Comparison of ENCODE assay signal across 8 mouse cellular contexts in genomic region chr2:84648369-84648768, GRCm38 (mm10). TPM values are rescaled to one million over a fixed set of nuclear protein-coding genes. Genes with fewer than 3 reads are reported as not detected.
A peak's percentile ranks its signal among the peaks of the same experiment; 100 is the strongest.
DNase-seq lines count a peak whose midpoint lies in the region; ATAC-seq and TF ChIP-seq lines count a peak whose summit lies in the region.

No protein-coding gene starts in this region.

- H3K36me3 ChIP-seq in heart, embryonic 14.5 days (ENCODE audit: control insufficient read depth, insufficient read depth, low read length) = no peaks in the 10 kb centered on the region
- H3K36me3 ChIP-seq in hindbrain, embryonic 12.5 days = no peaks in the 10 kb centered on the region
- no peaks in the 10 kb centered on the region; the same call in 1 of the 2 replicates for H3K36me3 ChIP-seq in midbrain, embryonic 11.5 days (ENCODE audit: control insufficient read depth, insufficient read depth, low read length)

- H3K9ac ChIP-seq in heart, embryonic 14.5 days (ENCODE audit: low read length) = peak overlapping the region; percentile 86
- peak overlapping the region; percentile 60 for H3K9ac ChIP-seq in hindbrain, embryonic 12.5 days
- peak overlapping the region; percentile 58 for H3K9ac ChIP-seq in midbrain, embryonic 11.5 days (ENCODE audit: low read length)

- no peak for ATAC-seq in heart, embryonic 14.5 days (ENCODE audit: insufficient number of reproducible peaks, insufficient read depth, low FRiP score, low read depth)
- 0 out of 2 replicates have a peak, but pooled peaks have one; percentile 23 for ATAC-seq in hindbrain, embryonic 12.5 days (ENCODE audit: low FRiP score)
- no peak for ATAC-seq in midbrain, embryonic 11.5 days (ENCODE audit: low FRiP score)
- ATAC-seq in inflammation-experienced regulatory T-cells, adult 6 months = no peak

- WGBS in heart, embryonic 14.5 days = 8% methylated on average over 6 of the region's 6 CpGs
- WGBS in hindbrain, embryonic 12.5 days = 30% methylated on average over 6 of the region's 6 CpGs
- 33% methylated on average over 6 of the region's 6 CpGs for WGBS in midbrain, embryonic 11.5 days

- TF ChIP-seq CTCF in bone marrow macrophage, adult 2 months (IDR thresholded peaks at IDR 0.05; ENCODE audit: low read depth, low read length) = no peak

- no peak for DNase-seq in heart, postnatal 14 days
- no peak for DNase-seq in midbrain, embryonic 11.5 days (ENCODE audit: low spot score, missing footprints)
- no peak for DNase-seq in frontal cortex, postnatal 14 days (ENCODE audit: low spot score in 2 of 2)
- no peak for DNase-seq in kidney, adult 9 months

- no peaks in the 10 kb centered on the region for H3K27me3 ChIP-seq in heart, embryonic 14.5 days (ENCODE audit: control insufficient read depth, insufficient read depth, low read length)
- no peaks in the 10 kb centered on the region for H3K27me3 ChIP-seq in hindbrain, embryonic 12.5 days
- H3K27me3 ChIP-seq in midbrain, embryonic 11.5 days (ENCODE audit: control insufficient read depth, insufficient read depth, low read length) = no peaks in the 10 kb centered on the region

- H3K4me2 ChIP-seq in heart, embryonic 14.5 days (ENCODE audit: low read length) = peak overlapping the region; percentile 79
- peak overlapping the region; percentile 84 for H3K4me2 ChIP-seq in hindbrain, embryonic 12.5 days (replicated peaks)
- H3K4me2 ChIP-seq in midbrain, embryonic 11.5 days = peak overlapping the region; percentile 64

- TF ChIP-seq POLR2A in bone marrow macrophage, adult 2 months (IDR thresholded peaks at IDR 0.05; ENCODE audit: borderline replicate concordance, low read depth, low read length) = no peak

- intact Hi-C loops in heart, postnatal 14 days (cut with DNase I) = loop anchor here (2.0 kb wide), 1 partner anchor 30 kb away; no protein-coding TSS in a partner anchor

- H3K4me3 ChIP-seq in heart, embryonic 14.5 days (ENCODE audit: control insufficient read depth in 1 of 2, insufficient read depth in 1 of 2, low read depth in 1 of 2, low read length in 2 of 2) = peak overlapping the region; percentile 45 to 65
- H3K4me3 ChIP-seq in bone marrow macrophage, adult 2 months (ENCODE audit: insufficient read depth, low read length) = peak overlapping the region; percentile 49
- H3K4me3 ChIP-seq in hindbrain, embryonic 12.5 days = peak overlapping the region; percentile 39
- peak overlapping the region; percentile 30 for H3K4me3 ChIP-seq in midbrain, embryonic 11.5 days (ENCODE audit: low read depth, low read length)

- H3K27ac ChIP-seq in heart, embryonic 14.5 days (replicated peaks in 1 of 2; ENCODE audit: control insufficient read depth in 1 of 2, insufficient read depth in 1 of 2, low read depth in 2 of 2, low read length in 2 of 2) = peak overlapping the region; percentile 51 to 52; a peak in 2 of 4 replicates
- H3K27ac ChIP-seq in bone marrow macrophage, adult 2 months (ENCODE audit: insufficient read depth, low read depth, low read length) = no peak overlapping the region
- H3K27ac ChIP-seq in hindbrain, embryonic 12.5 days = peak overlapping the region; percentile 62
- H3K27ac ChIP-seq in midbrain, embryonic 11.5 days (ENCODE audit: low read depth, low read length) = no peak overlapping the region

- H3K9me3 ChIP-seq in heart, embryonic 14.5 days (ENCODE audit: control insufficient read depth, low read length) = no peaks in the 10 kb centered on the region
- no peaks in the 10 kb centered on the region for H3K9me3 ChIP-seq in hindbrain, embryonic 12.5 days (replicated peaks)
- no peaks in the 10 kb centered on the region for H3K9me3 ChIP-seq in midbrain, embryonic 11.5 days (ENCODE audit: control insufficient read depth, low read length)

- peaks cover 6 to 37% of the 10 kb centered on the region in 2 experiments for H3K4me1 ChIP-seq in heart, embryonic 14.5 days (ENCODE audit: control insufficient read depth in 2 of 2, insufficient read depth in 2 of 2, low read length in 2 of 2)
- H3K4me1 ChIP-seq in bone marrow macrophage, adult 2 months (ENCODE audit: control insufficient read depth, insufficient read depth, low read length) = peaks cover 22% of the 10 kb centered on the region
- H3K4me1 ChIP-seq in hindbrain, embryonic 12.5 days = peaks cover 19% of the 10 kb centered on the region
- H3K4me1 ChIP-seq in midbrain, embryonic 11.5 days (ENCODE audit: control insufficient read depth, insufficient read depth, low read length) = peaks cover 6% of the 10 kb centered on the region

RNA-seq across cellular contexts. Expression of gene Ctnnd1, which starts 2.2 kb away (rescaled TPM):
- 65.2 and 68.5 TPM in 2 replicates for polyA plus RNA-seq in heart, embryonic 14.5 days (2014; fragmentation: Nextera tagmentation; extraction: Ambion mirVana)
- total RNA-seq in heart, postnatal 14 days (2021) = 100 to 1,000 TPM in 1 of 2 experiments, 10 to 100 TPM in 1; 92.4 to 107 TPM
- 99.2 and 110 TPM in 2 replicates for polyA plus RNA-seq in bone marrow macrophage, adult 2 months (2012; ENCODE audit: insufficient read depth, insufficient read length, missing spikeins)
- polyA plus RNA-seq in hindbrain, embryonic 12.5 days (2016; fragmentation: Nextera tagmentation; extraction: Ambion mirVana) = 52.8 and 62.7 TPM in 2 replicates
- 36.8 and 38.3 TPM in 2 replicates for polyA plus RNA-seq in midbrain, embryonic 11.5 days (2014; fragmentation: Nextera tagmentation; extraction: Ambion mirVana)
- polyA plus RNA-seq in inflammation-experienced regulatory T-cells, adult 6 months (2017; shearing (Covaris generic)) = under 1 TPM; 0.35 to 0.97 (median 0.62) TPM

RNA-seq across cellular contexts. Expression of gene Btbd18, which starts 10.5 kb away (rescaled TPM):
- polyA plus RNA-seq in heart, embryonic 14.5 days (2014; fragmentation: Nextera tagmentation; extraction: Ambion mirVana) = 0.11 and 0.15 TPM in 2 replicates
- total RNA-seq in heart, postnatal 14 days (2021) = not detected
- polyA plus RNA-seq in bone marrow macrophage, adult 2 months (2012; ENCODE audit: insufficient read depth, insufficient read length, missing spikeins) = not detected in 2 replicates
- polyA plus RNA-seq in hindbrain, embryonic 12.5 days (2016; fragmentation: Nextera tagmentation; extraction: Ambion mirVana) = 0.32 and 0.48 TPM in 2 replicates
- polyA plus RNA-seq in midbrain, embryonic 11.5 days (2014; fragmentation: Nextera tagmentation; extraction: Ambion mirVana) = 0.19 and 0.41 TPM in 2 replicates
- under 1 TPM; 0.43 to 0.73 (median 0.64) TPM for polyA plus RNA-seq in inflammation-experienced regulatory T-cells, adult 6 months (2017; shearing (Covaris generic))

RNA-seq across cellular contexts. Expression of gene Selenoh, which starts 22.2 kb away (rescaled TPM):
- 248 and 271 TPM in 2 replicates for polyA plus RNA-seq in heart, embryonic 14.5 days (2014; fragmentation: Nextera tagmentation; extraction: Ambion mirVana)
- 10 to 100 TPM; 31.4 to 32.8 TPM for total RNA-seq in heart, postnatal 14 days (2021)
- 24.2 and 24.5 TPM in 2 replicates for polyA plus RNA-seq in bone marrow macrophage, adult 2 months (2012; ENCODE audit: insufficient read depth, insufficient read length, missing spikeins)
- polyA plus RNA-seq in hindbrain, embryonic 12.5 days (2016; fragmentation: Nextera tagmentation; extraction: Ambion mirVana) = 281 and 304 TPM in 2 replicates
- 450 and 473 TPM in 2 replicates for polyA plus RNA-seq in midbrain, embryonic 11.5 days (2014; fragmentation: Nextera tagmentation; extraction: Ambion mirVana)
- polyA plus RNA-seq in inflammation-experienced regulatory T-cells, adult 6 months (2017; shearing (Covaris generic)) = 100 to 1,000 TPM; 113 to 247 (median 134) TPM

RNA-seq across cellular contexts. Expression of gene Gm28635, which starts 29.5 kb away (rescaled TPM):
- polyA plus RNA-seq in heart, embryonic 14.5 days (2014; fragmentation: Nextera tagmentation; extraction: Ambion mirVana) = not detected in 2 replicates
- total RNA-seq in heart, postnatal 14 days (2021) = 10 to 100 TPM in 1 of 2 experiments, 1 to 10 TPM in 1; 4.3 to 11.7 TPM
- not detected in 2 replicates for polyA plus RNA-seq in bone marrow macrophage, adult 2 months (2012; ENCODE audit: insufficient read depth, insufficient read length, missing spikeins)
- not detected in 2 replicates for polyA plus RNA-seq in hindbrain, embryonic 12.5 days (2016; fragmentation: Nextera tagmentation; extraction: Ambion mirVana)
- not detected in 2 replicates for polyA plus RNA-seq in midbrain, embryonic 11.5 days (2014; fragmentation: Nextera tagmentation; extraction: Ambion mirVana)
- not detected for polyA plus RNA-seq in inflammation-experienced regulatory T-cells, adult 6 months (2017; shearing (Covaris generic))

RNA-seq across cellular contexts. Expression of gene Med19, which starts 29.8 kb away (rescaled TPM):
- 26.6 and 28.2 TPM in 2 replicates for polyA plus RNA-seq in heart, embryonic 14.5 days (2014; fragmentation: Nextera tagmentation; extraction: Ambion mirVana)
- 10 to 100 TPM; 13.9 to 15.0 TPM for total RNA-seq in heart, postnatal 14 days (2021)
- polyA plus RNA-seq in bone marrow macrophage, adult 2 months (2012; ENCODE audit: insufficient read depth, insufficient read length, missing spikeins) = 20.4 and 22.9 TPM in 2 replicates
- 49.3 and 50.0 TPM in 2 replicates for polyA plus RNA-seq in hindbrain, embryonic 12.5 days (2016; fragmentation: Nextera tagmentation; extraction: Ambion mirVana)
- 70.7 and 73.2 TPM in 2 replicates for polyA plus RNA-seq in midbrain, embryonic 11.5 days (2014; fragmentation: Nextera tagmentation; extraction: Ambion mirVana)
- 10 to 100 TPM; 16.8 to 20.5 (median 18.9) TPM for polyA plus RNA-seq in inflammation-experienced regulatory T-cells, adult 6 months (2017; shearing (Covaris generic))

Comparison
In these comparisons a context has a peak if more than half of its experiments do, and no peak if none do; other contexts are left out.
1. H3K27ac ChIP-seq: peak in heart, embryonic 14.5 days (2 of 2) and hindbrain, embryonic 12.5 days (single experiment); none in bone marrow macrophage, adult 2 months (single experiment) and midbrain, embryonic 11.5 days (single experiment).
2. RNA of gene Ctnnd1, which starts 2.2 kb away (polyA plus RNA-seq): 99.2 to 110 TPM in bone marrow macrophage, adult 2 months, 65.2 to 68.5 TPM in heart, embryonic 14.5 days, 52.8 to 62.7 TPM in hindbrain, embryonic 12.5 days and 36.8 to 38.3 TPM in midbrain, embryonic 11.5 days; 0.35 to 0.97 TPM in inflammation-experienced regulatory T-cells, adult 6 months; every median in the first group is over 10 times any median in the second.
3. Peak in every context shown above with its lines, with median percentiles within 50 percentile points of each other: H3K4me2 ChIP-seq, H3K4me3 ChIP-seq and H3K9ac ChIP-seq.